Mouse (Mus musculus): ENCODE results near the gene Adora3. TPM values are rescaled to one million over a fixed set of nuclear protein-coding genes. Genes with fewer than 3 reads are reported as not detected.

The Adora3 gene
- polyA plus RNA-seq, 1 experiment from 2014 or later, result 0.24 TPM

- no peaks in the 10 kb centered on the region for H3K9me3 ChIP-seq
- no peak for ATAC-seq
- H3K27ac ChIP-seq, result no peak overlapping the region
- no peak overlapping the region for H3K4me2 ChIP-seq (replicated peaks)
- no peak overlapping the region for H3K9ac ChIP-seq (replicated peaks)
- no peaks in the 10 kb centered on the region for H3K27me3 ChIP-seq
- 84% methylated on average over 8 of the region's 8 CpGs for WGBS
- no peaks in the 10 kb centered on the region for H3K4me1 ChIP-seq (replicated peaks)
- H3K4me3 ChIP-seq (replicated peaks), result no peak overlapping the region
- H3K36me3 ChIP-seq, result no peaks in the 10 kb centered on the region
These were observed 16.9 kb upstream of the Adora3 start for GRCm38 (mm10) chr3:105853781-105854180.

DNA sequence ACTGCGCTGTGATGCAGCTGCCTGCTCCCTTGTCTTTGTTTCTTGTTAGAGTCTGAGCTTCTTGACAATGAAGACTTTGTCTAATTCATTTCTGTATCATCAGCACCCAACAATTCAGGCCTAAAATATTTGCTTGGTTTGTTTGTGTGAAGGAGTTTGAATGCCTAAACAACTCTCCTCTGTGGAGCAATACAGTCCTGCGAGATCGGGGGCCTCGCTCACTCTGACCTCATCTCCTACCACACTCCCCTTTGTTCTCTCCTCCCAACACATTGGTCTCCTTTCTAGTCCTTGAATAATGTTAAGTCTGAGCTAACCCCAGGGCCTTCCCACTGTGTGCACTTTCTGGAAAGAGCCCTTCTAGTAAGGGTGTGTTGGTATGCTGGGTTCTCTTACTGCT lies 15.9 kb upstream of the Adora3 start:
- H3K27ac ChIP-seq, result no peak overlapping the region
- H3K4me2 ChIP-seq (replicated peaks), result no peak overlapping the region
- H3K4me3 ChIP-seq (replicated peaks), result no peak overlapping the region
- H3K9ac ChIP-seq (replicated peaks), result no peak overlapping the region
- no peaks in the 10 kb centered on the region for H3K4me1 ChIP-seq (replicated peaks)
- no peaks in the 10 kb centered on the region for H3K27me3 ChIP-seq
- 68% methylated on average over 4 of the region's 4 CpGs for WGBS
- no peak for ATAC-seq
- H3K36me3 ChIP-seq, result no peaks in the 10 kb centered on the region
- no peaks in the 10 kb centered on the region for H3K9me3 ChIP-seq

- 79% methylated on average over 5 of the region's 5 CpGs for WGBS
- H3K36me3 ChIP-seq, result no peaks in the 10 kb centered on the region
- no peaks in the 10 kb centered on the region for H3K9me3 ChIP-seq
- no peak overlapping the region for H3K9ac ChIP-seq (replicated peaks)
- no peak overlapping the region for H3K27ac ChIP-seq
- ATAC-seq, result no peak
- H3K4me2 ChIP-seq (replicated peaks), result no peak overlapping the region
- H3K27me3 ChIP-seq, result no peaks in the 10 kb centered on the region
- no peaks in the 10 kb centered on the region for H3K4me1 ChIP-seq (replicated peaks)
- H3K4me3 ChIP-seq (replicated peaks), result no peak overlapping the region
These were observed 13.1 kb upstream of the Adora3 start for GRCm38 (mm10) chr3:105857513-105857912.

GRCm38 (mm10) chr3:105861747-105862366 lies 8.8 kb upstream of the Adora3 start:
- H3K4me3 ChIP-seq (replicated peaks), result no peak overlapping the region
- ATAC-seq, result no peak

GRCm38 (mm10) chr3:105864123-105864522 lies 6.5 kb upstream of the Adora3 start:
- no peak overlapping the region for H3K4me3 ChIP-seq (replicated peaks)
- 82% methylated on average over 1 of the region's 1 CpGs for WGBS
- ATAC-seq, result no peak
- H3K36me3 ChIP-seq, result no peaks in the 10 kb centered on the region
- no peak overlapping the region for H3K27ac ChIP-seq
- no peaks in the 10 kb centered on the region for H3K9me3 ChIP-seq
- no peaks in the 10 kb centered on the region for H3K4me1 ChIP-seq (replicated peaks)
- H3K27me3 ChIP-seq, result no peaks in the 10 kb centered on the region
- H3K4me2 ChIP-seq (replicated peaks), result no peak overlapping the region
- no peak overlapping the region for H3K9ac ChIP-seq (replicated peaks)

More at GRCm38 (mm10) chr3:105861747-105862366, 8.8 kb upstream of the Adora3 start:
- H3K9ac ChIP-seq (replicated peaks), result no peak overlapping the region
- H3K27ac ChIP-seq, result no peak overlapping the region
- no peak overlapping the region for H3K4me2 ChIP-seq (replicated peaks)
- H3K36me3 ChIP-seq, result no peaks in the 10 kb centered on the region
- 45% methylated on average over 7 of the region's 7 CpGs for WGBS
- no peaks in the 10 kb centered on the region for H3K27me3 ChIP-seq
- no peaks in the 10 kb centered on the region for H3K4me1 ChIP-seq (replicated peaks)
- no peaks in the 10 kb centered on the region for H3K9me3 ChIP-seq

DNA sequence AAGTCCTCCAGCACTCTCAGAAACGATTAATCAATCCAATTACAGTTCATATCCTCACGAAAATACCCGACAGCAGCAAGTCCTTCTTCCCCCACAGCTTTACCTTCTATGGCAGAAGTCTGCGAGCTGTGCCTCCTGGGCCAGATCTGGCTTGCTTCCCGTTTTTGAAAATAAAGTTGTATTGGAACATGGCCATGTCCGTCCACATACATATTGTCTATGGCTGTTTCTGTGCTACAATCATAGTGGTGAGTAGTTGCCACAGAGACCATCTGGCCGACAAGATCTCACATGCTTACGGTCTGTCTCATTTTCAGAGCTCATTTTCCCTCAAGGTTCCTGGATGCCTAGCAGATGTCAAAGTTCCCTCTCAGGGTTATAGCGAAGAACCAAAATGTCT lies 5.5 kb upstream of the Adora3 start:
- H3K36me3 ChIP-seq, result no peaks in the 10 kb centered on the region
- WGBS, result 89% methylated on average over 9 of the region's 9 CpGs
- no peak overlapping the region for H3K9ac ChIP-seq (replicated peaks)
- no peak for ATAC-seq
- H3K27me3 ChIP-seq, result no peaks in the 10 kb centered on the region
- no peak overlapping the region for H3K4me2 ChIP-seq (replicated peaks)
- no peaks in the 10 kb centered on the region for H3K9me3 ChIP-seq
- no peaks in the 10 kb centered on the region for H3K4me1 ChIP-seq (replicated peaks)
- H3K4me3 ChIP-seq (replicated peaks), result no peak overlapping the region
- no peak overlapping the region for H3K27ac ChIP-seq

GRCm38 (mm10) chr3:105868135-105868534 lies 2.5 kb upstream of the Adora3 start:
- 62% methylated on average over 2 of the region's 2 CpGs for WGBS
- Histone ChIP-seq H3K4me2 (replicated peaks) (no peak overlapping the region), H3K4me3 (replicated peaks) (no peak overlapping the region), H3K27ac (no peak overlapping the region), H3K9me3 (no peaks in the 10 kb centered on the region), H3K27me3 (no peaks in the 10 kb centered on the region), H3K9ac (replicated peaks) (no peak overlapping the region), H3K4me1 (replicated peaks) (0 out of 2 replicates have a peak, but pooled peaks cover 3% of the 10 kb centered on the region), H3K36me3 (no peaks in the 10 kb centered on the region)
- no peak for ATAC-seq

DNA sequence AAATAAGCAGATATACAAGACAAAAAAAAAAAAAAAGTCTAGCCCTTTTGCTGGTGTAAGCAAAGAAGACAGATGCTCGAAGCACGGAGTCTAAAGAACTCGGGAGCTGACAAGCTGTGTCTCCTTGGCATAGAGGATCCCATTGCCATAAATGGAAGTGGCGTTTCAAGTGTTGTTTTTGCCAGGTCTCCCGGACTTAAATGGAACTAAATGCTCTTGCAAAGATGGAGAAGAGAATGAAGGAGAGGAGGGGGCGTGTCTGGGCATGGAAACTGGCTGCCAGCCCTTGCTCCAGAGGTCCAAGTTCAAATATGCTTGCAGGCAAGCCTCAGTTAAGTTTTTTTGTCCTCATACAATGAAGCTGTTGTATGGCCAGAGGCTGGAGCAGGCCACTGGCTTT lies 1.4 kb downstream of the Adora3 start:
- ATAC-seq, result no peak
- H3K9me3 ChIP-seq, result no peaks in the 10 kb centered on the region
- H3K27ac ChIP-seq, result no peak overlapping the region
- 70% methylated on average over 6 of the region's 6 CpGs for WGBS
- H3K4me3 ChIP-seq (replicated peaks), result no peak overlapping the region
- 0 out of 2 replicates have a peak, but pooled peaks cover 3% of the 10 kb centered on the region for H3K4me1 ChIP-seq (replicated peaks)
- H3K36me3 ChIP-seq, result no peaks in the 10 kb centered on the region
- H3K27me3 ChIP-seq, result no peaks in the 10 kb centered on the region
- H3K9ac ChIP-seq (replicated peaks), result no peak overlapping the region
- no peak overlapping the region for H3K4me2 ChIP-seq (replicated peaks)

DNA sequence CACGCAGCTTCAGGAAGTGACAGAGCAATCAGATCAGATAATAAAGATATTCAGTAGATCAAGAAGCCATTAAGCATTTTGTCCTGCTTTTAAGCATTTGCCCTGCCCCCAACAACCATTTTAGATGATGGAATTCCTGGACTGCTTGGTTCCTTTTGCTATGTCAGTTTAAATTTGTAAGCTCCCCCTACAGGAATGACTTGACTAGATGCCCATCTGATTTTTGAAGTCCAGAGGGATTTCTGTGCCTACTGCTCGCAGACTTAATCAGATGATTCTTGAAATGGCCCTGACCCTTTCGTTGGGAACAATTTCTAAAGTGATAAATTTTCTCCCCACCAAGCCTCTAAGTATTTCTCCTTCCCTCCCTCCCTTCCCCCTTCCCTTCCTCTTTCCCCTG lies 1.9 kb downstream of the Adora3 start:
- 65% methylated on average over 3 of the region's 3 CpGs for WGBS
- Histone ChIP-seq H3K9ac (replicated peaks) (no peak overlapping the region), H3K9me3 (no peaks in the 10 kb centered on the region), H3K4me1 (replicated peaks) (0 out of 2 replicates have a peak, but pooled peaks cover 3% of the 10 kb centered on the region), H3K4me2 (replicated peaks) (no peak overlapping the region), H3K4me3 (replicated peaks) (no peak overlapping the region), H3K27me3 (no peaks in the 10 kb centered on the region), H3K27ac (no peak overlapping the region), H3K36me3 (no peaks in the 10 kb centered on the region)
- no peak for ATAC-seq

DNA sequence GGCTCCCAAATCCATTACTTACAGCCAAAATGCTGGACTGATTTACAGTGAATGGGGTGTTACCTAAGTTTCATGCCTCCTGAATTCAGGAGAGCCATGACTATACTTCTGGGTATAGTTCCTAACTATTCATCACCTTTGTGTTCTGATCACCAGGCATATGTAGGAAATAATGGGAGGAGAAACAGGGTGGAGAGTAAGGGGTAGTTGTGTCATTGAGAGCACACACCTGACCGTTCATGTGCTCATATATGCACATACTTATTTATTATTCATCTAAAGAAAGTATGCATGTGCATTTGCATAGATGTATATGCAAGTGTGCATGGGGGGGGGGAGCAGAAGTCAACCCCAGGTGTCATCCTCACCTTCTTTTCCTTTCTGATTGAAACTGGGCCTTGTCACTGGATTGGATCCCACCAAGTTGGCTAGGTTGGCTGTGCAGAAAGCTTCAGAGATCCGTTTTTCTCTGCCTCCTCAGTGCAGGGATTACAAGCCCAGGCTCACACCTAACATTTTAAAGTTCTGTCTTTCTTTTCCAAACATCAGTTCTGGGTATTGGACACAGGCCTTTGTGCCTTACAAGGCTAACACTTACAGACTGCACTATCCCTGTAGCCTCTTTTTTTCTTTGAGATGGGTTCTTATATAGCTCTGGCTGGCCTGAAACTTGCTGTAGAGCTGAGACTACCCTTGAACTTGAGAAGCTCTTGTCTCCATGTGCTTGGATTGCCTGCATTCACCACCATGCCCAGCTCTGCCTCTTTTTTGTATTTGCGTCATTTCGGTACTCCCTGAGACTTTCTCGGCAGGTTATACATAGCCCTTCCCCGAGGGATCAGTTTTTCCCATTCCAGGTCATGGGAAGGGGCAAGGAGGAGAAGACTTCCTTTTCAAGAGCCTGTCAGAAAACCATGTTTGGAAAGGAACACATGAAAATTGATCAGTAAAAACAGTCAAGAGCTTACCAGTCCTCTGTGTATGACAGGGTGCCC lies 3.1 kb downstream of the Adora3 start:
- H3K9me3 ChIP-seq, result no peaks in the 10 kb centered on the region
- no peak overlapping the region for H3K4me2 ChIP-seq (replicated peaks)
- H3K27me3 ChIP-seq, result no peaks in the 10 kb centered on the region
- H3K36me3 ChIP-seq, result no peaks in the 10 kb centered on the region
- H3K9ac ChIP-seq (replicated peaks), result no peak overlapping the region
- no peak overlapping the region for H3K4me3 ChIP-seq (replicated peaks)
- no peak overlapping the region for H3K27ac ChIP-seq
- ATAC-seq, result no peak
- 0 out of 2 replicates have a peak, but pooled peaks cover 3% of the 10 kb centered on the region for H3K4me1 ChIP-seq (replicated peaks)
- 86% methylated on average over 6 of the region's 6 CpGs for WGBS

GRCm38 (mm10) chr3:105876022-105876421 lies 5.4 kb downstream of the Adora3 start:
- Histone ChIP-seq H3K27me3 (no peaks in the 10 kb centered on the region), H3K4me3 (replicated peaks) (no peak overlapping the region), H3K9ac (replicated peaks) (no peak overlapping the region), H3K9me3 (no peaks in the 10 kb centered on the region), H3K4me1 (replicated peaks) (0 out of 2 replicates have a peak, but pooled peaks cover 3% of the 10 kb centered on the region), H3K4me2 (replicated peaks) (no peak overlapping the region), H3K27ac (no peak overlapping the region), H3K36me3 (no peaks in the 10 kb centered on the region)
- ATAC-seq, result no peak
- whole genome bisulfite sequencing, result 76% methylated on average over 5 of the region's 5 CpGs

DNA sequence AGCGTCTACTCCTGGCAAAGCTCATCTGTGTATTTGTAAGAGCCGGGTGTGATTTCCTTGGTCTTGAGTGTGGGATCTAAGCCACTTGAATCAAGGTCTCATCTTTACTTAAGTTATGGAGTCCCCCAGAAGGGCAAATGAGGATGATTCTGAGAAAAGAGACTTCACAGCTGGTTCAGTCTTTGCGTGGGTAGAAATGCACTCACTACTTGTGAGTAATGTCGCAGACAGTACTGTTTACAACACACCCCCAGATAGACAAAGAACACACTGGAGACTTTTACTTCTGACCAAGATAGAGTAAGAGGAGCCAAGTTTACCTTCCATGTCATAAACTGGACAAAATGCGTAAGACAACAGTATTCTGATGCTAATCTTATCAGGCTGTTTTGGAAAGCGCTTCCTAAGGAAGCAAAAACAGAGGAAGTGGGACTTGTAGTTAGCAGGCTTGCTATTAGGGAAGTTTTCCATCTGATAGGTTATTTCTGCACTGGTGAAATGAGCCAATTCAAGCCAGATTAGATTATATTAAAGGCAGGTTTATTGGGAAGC lies 6.7 kb downstream of the Adora3 start:
- 92% methylated on average over 6 of the region's 6 CpGs for WGBS
- Histone ChIP-seq H3K9me3 (no peaks in the 10 kb centered on the region), H3K4me1 (replicated peaks) (0 out of 2 replicates have a peak, but pooled peaks cover under 1% of the 10 kb centered on the region), H3K4me2 (replicated peaks) (no peak overlapping the region), H3K4me3 (replicated peaks) (no peak overlapping the region), H3K9ac (replicated peaks) (no peak overlapping the region), H3K36me3 (no peaks in the 10 kb centered on the region), H3K27ac (no peak overlapping the region), H3K27me3 (no peaks in the 10 kb centered on the region)
- no peak for ATAC-seq
